Mouse (Mus musculus): ENCODE measurements around the gene Panx2.
A peak's percentile ranks its signal among the peaks of the same experiment; 100 is the strongest.

The Panx2 gene

GRCm38 (mm10) chr15:89075478-89076147 is 16.1 kb downstream of the Panx2 start:
- peak; percentile 85 to 86 for DNase-seq

- peak in 1 of 2 experiments; percentile 53 for DNase-seq
Measured at GRCm38 (mm10) chr15:89076156-89076731, 16.7 kb downstream of the Panx2 start.

- peak; percentile 84 to 88 for DNase-seq
Measured at GRCm38 (mm10) chr15:89078208-89078836, 18.8 kb downstream of the Panx2 start.

- DNase-seq: no peak
Measured at GRCm38 (mm10) chr15:89083906-89084305, 24.4 kb downstream of the Panx2 start.

GRCm38 (mm10) chr15:89084826-89085225 is 25.3 kb downstream of the Panx2 start:
- no peak for DNase-seq

- peak; percentile 92 to 93 for DNase-seq
Measured at GRCm38 (mm10) chr15:89088607-89089247, 29.2 kb downstream of the Panx2 start, which contains the start of gene Selenoo. Gene Selenoo (plus strand): TSS chr15:89089084.

GRCm38 (mm10) chr15:89089248-89090051 is 29.9 kb downstream of the Panx2 start:
- peak; percentile 31 to 55 for DNase-seq

- DNase-seq: no peak
Measured at GRCm38 (mm10) chr15:89090662-89091061, 31.1 kb downstream of the Panx2 start.

- no peak for DNase-seq
Measured at GRCm38 (mm10) chr15:89092181-89092580, 32.6 kb downstream of the Panx2 start.

GRCm38 (mm10) chr15:89097450-89097849 is 37.9 kb downstream of the Panx2 start:
- no peak for DNase-seq

GRCm38 (mm10) chr15:89098616-89099015 is 39.1 kb downstream of the Panx2 start:
- no peak for DNase-seq

GRCm38 (mm10) chr15:89100823-89101222 is 41.3 kb downstream of the Panx2 start:
- DNase-seq: no peak

GRCm38 (mm10) chr15:89102646-89103045 is 43.1 kb downstream of the Panx2 start:
- no peak for DNase-seq

- no peak for DNase-seq
Measured at GRCm38 (mm10) chr15:89103921-89104320, 44.4 kb downstream of the Panx2 start.

- DNase-seq: no peak
Measured at GRCm38 (mm10) chr15:89104425-89104824, 44.9 kb downstream of the Panx2 start.

GRCm38 (mm10) chr15:89106073-89106472 is 46.5 kb downstream of the Panx2 start:
- no peak for DNase-seq

- no peak for DNase-seq
Measured at GRCm38 (mm10) chr15:89106976-89107375, 47.4 kb downstream of the Panx2 start.

GRCm38 (mm10) chr15:89110147-89110546 is 50.6 kb downstream of the Panx2 start:
- no peak for DNase-seq

- no peak for DNase-seq
Measured at GRCm38 (mm10) chr15:89118007-89118406, 58.5 kb downstream of the Panx2 start.

GRCm38 (mm10) chr15:89122649-89123366 is 63.3 kb downstream of the Panx2 start, which contains the start of gene Tubgcp6:
Gene Tubgcp6 (minus strand): TSS chr15:89123112.
- DNase-seq: peak; percentile 92 to 96

Measured in kidney, adult 8-10 months (tissue).